21 mouse cellular contexts compared by ENCODE assay signal in the genomic region with DNA sequence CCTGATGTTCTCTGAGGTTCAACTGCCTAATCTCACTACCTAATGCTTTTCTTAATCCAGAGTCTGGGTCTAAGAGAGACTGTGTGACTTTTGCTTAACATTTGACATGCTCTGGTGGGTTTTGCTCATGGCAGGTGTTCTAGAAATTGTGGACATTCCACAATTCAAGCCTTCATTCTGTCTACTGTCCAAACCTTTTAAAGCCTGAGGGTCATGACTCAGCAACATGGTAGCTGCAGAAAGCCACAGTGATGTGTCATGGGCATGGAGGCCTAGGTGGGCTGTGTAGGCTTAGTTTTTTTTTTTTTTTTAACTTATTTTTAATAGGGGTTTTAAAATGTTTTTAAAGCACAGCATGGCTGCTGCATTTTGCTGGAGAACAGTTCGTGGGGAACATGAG. TPM values are rescaled to one million over a fixed set of nuclear protein-coding genes. Genes with fewer than 3 reads are reported as not detected.
"Had no signal": no experiment of that assay in that cellular context is flagged by ENCODE, and none has a peak within 500 bp of the region (broad histone marks: within the 10 kb centered on the region; RNA-seq: fewer than 3 reads in every experiment).

No protein-coding gene starts in this region.

- H3K4me1 ChIP-seq: midbrain, embryonic 12.5 days; neural tube, embryonic 13.5 days; neural tube, embryonic 15.5 days; stomach, embryonic 15.5 days had no signal

- H3K27me3 ChIP-seq: neural tube, embryonic 13.5 days; neural tube, embryonic 15.5 days; stomach, embryonic 15.5 days had no signal

- DNase-seq: lung, adult 18-20 months; lung, embryonic 14.5 days; lung, postnatal 10 days; lung, postnatal 4 days; midbrain, embryonic 14.5 days; retina, postnatal 1 day; right cerebral cortex, adult 18-20 months; thymus, adult 2 months; thymus, postnatal 25 days; thymus, postnatal 4 days had no signal

- ATAC-seq: midbrain, embryonic 16.5 days had no signal

- H3K4me3 ChIP-seq: midbrain, embryonic 10.5 days; midbrain, embryonic 12.5 days; myocyte; neural tube, embryonic 13.5 days; neural tube, embryonic 15.5 days; stomach, embryonic 15.5 days had no signal

- H3K4me2 ChIP-seq: lung, embryonic 14.5 days; midbrain, embryonic 12.5 days; neural tube, embryonic 13.5 days; neural tube, embryonic 15.5 days; stomach, embryonic 15.5 days had no signal

- H3K36me3 ChIP-seq: midbrain, embryonic 10.5 days; midbrain, embryonic 12.5 days; neural tube, embryonic 13.5 days; neural tube, embryonic 15.5 days; stomach, embryonic 15.5 days had no signal

- H3K9ac ChIP-seq: lung, embryonic 14.5 days; midbrain, embryonic 12.5 days; neural tube, embryonic 13.5 days; neural tube, embryonic 15.5 days; stomach, embryonic 15.5 days had no signal

- H3K27ac ChIP-seq: midbrain, embryonic 10.5 days; midbrain, embryonic 12.5 days; neural tube, embryonic 13.5 days; neural tube, embryonic 15.5 days; stomach, embryonic 15.5 days; stomach, postnatal 0 days had no signal

- H3K9me3 ChIP-seq: midbrain, embryonic 10.5 days; midbrain, embryonic 12.5 days; neural tube, embryonic 13.5 days; neural tube, embryonic 15.5 days; stomach, embryonic 15.5 days had no signal

RNA-seq across cellular contexts. Expression of gene Irx2, which starts 27.8 kb away (rescaled TPM):
- total RNA-seq: megakaryocyte, adult 5-6 weeks; megakaryocyte-erythroid progenitor cell, adult 5-6 weeks had no signal
- polyA plus RNA-seq: spleen, adult 2 months had no signal
